Mouse (Mus musculus): ENCODE measurements around the gene Cotl1.

GRCm38 (mm10) chr8:119776668-119777245 is 63.6 kb downstream of the Cotl1 start:
- no peak for TF ChIP-seq CTCF (IDR thresholded peaks at IDR 0.05; ENCODE audit: control insufficient read depth, insufficient read depth, insufficient read length)
- no peak for TF ChIP-seq CEBPB (IDR thresholded peaks at IDR 0.05; ENCODE audit: low read depth)
- TF ChIP-seq MAX (IDR thresholded peaks at IDR 0.05) = no peak
